Mouse (Mus musculus) CH12.LX (cell line): Measurements from ENCODE around the gene Itpr2. TPM values are rescaled to one million over a fixed set of nuclear protein-coding genes. Genes with fewer than 3 reads are reported as not detected.

Experiments
- DNase-seq: peaks from one replicate; pipeline ENCODE4 v3.0.0-alpha.2; 2013; ENCODE audit errors: extremely low read depth
- H3K27ac ChIP-seq: 2 replicates; pipeline ENCODE4 v1.5.1; 2012; ENCODE audit warnings: low read depth, mild to moderate bottlenecking, control low read depth, moderate library complexity; ENCODE audit not compliant: insufficient read depth
- H3K27me3 ChIP-seq: replicated peaks from 2 replicates; pipeline ENCODE3; 2012; ENCODE audit warnings: inconsistent platforms
- H3K36me3 ChIP-seq, 2 experiments: replicated peaks in 1 of 2; 2 replicates each; pipeline versions ENCODE3 to v1.6.1; 2012; ENCODE audit warnings: inconsistent platforms in 1 of 2, low read length in 1 of 2, mild to moderate bottlenecking in 1 of 2, mixed read lengths in 1 of 2, moderate library complexity in 1 of 2; ENCODE audit not compliant: control insufficient read depth in 1 of 2, insufficient read depth in 1 of 2
- H3K4me1 ChIP-seq, 2 experiments: 2 replicates each; pipeline ENCODE4 v1.6.1; 2012; ENCODE audit warnings: inconsistent platforms in 1 of 2, moderate library complexity in 1 of 2; ENCODE audit not compliant: insufficient read depth in 2 of 2, control insufficient read depth in 1 of 2
- H3K4me2 ChIP-seq: 2 replicates; pipeline ENCODE4 v1.6.1; 2012; ENCODE audit warnings: low read depth, mild to moderate bottlenecking, control low read depth; ENCODE audit not compliant: poor library complexity, insufficient read depth, severe bottlenecking
- H3K4me3 ChIP-seq, 3 experiments: fragments of 150-350 bp in 1 of 3; sonication (generic) in 1 of 3; replicated peaks in 1 of 3; 2 replicates each; pipeline versions ENCODE3 to v1.5.1; 2011 to 2012; ENCODE audit warnings: low read depth in 2 of 3, low read length in 2 of 3, mild to moderate bottlenecking in 2 of 3, moderate library complexity in 2 of 3, control low read depth in 1 of 3, improper control_type of control experiment in 1 of 3, inconsistent platforms in 1 of 3, mixed read lengths in 1 of 3; ENCODE audit not compliant: poor library complexity in 1 of 3
- H3K79me2 ChIP-seq: replicated peaks from 2 replicates; pipeline ENCODE4 v1.6.1; 2012; ENCODE audit warnings: mild to moderate bottlenecking, moderate library complexity; ENCODE audit not compliant: control insufficient read depth, poor library complexity, insufficient read depth, severe bottlenecking; ENCODE audit errors: extremely low read depth
- H3K9ac ChIP-seq: 2 replicates; pipeline ENCODE4 v1.6.1; 2012; ENCODE audit warnings: low read depth, mild to moderate bottlenecking, control low read depth, moderate library complexity; ENCODE audit not compliant: insufficient read depth
- H3K9me3 ChIP-seq: replicated peaks from 2 replicates; pipeline ENCODE3; 2012; ENCODE audit warnings: low read length, inconsistent platforms, mixed read lengths
- BHLHE40 ChIP-seq: IDR thresholded peaks from 2 replicates; pipeline ENCODE4 v1.6.1; 2011; ENCODE audit warnings: mild to moderate bottlenecking, low read depth, low read length, improper control_type of control experiment
- E2F4 ChIP-seq: IDR thresholded peaks from 2 replicates; pipeline ENCODE4 v1.6.1; 2011; ENCODE audit warnings: low read depth, low read length, improper control_type of control experiment; ENCODE audit not compliant: insufficient replicate concordance
- ETS1 ChIP-seq: conservative IDR thresholded peaks from 2 replicates; pipeline ENCODE4 v1.6.1; 2012; ENCODE audit warnings: low read depth, mild to moderate bottlenecking, inconsistent platforms, low read length, improper control_type of control experiment, moderate library complexity
- HCFC1 ChIP-seq: IDR thresholded peaks from 2 replicates; pipeline ENCODE4 v1.6.1; 2012; ENCODE audit warnings: low read depth, mild to moderate bottlenecking, inconsistent platforms, low read length, improper control_type of control experiment
- IRF4 ChIP-seq: IDR thresholded peaks from 2 replicates; pipeline ENCODE4 v1.6.1; 2014; ENCODE audit warnings: low read depth, mild to moderate bottlenecking, inconsistent platforms, low read length, improper control_type of control experiment
- JUND ChIP-seq: conservative IDR thresholded peaks from 2 replicates; pipeline ENCODE4 v1.6.1; 2011; ENCODE audit warnings: low read depth, low read length, improper control_type of control experiment
- MAFK ChIP-seq: IDR thresholded peaks from 2 replicates; pipeline ENCODE4 v1.6.1; 2011; ENCODE audit warnings: low read length, improper control_type of control experiment; ENCODE audit not compliant: insufficient replicate concordance
- MAX ChIP-seq: IDR thresholded peaks from 2 replicates; pipeline ENCODE4 v1.6.1; 2011; ENCODE audit warnings: low read length, improper control_type of control experiment
- MYC ChIP-seq: IDR thresholded peaks from 2 replicates; pipeline ENCODE4 v1.6.1; 2011; ENCODE audit warnings: low read depth, mild to moderate bottlenecking, improper control_type of control experiment, low read length
- RAD21 ChIP-seq: IDR thresholded peaks from 2 replicates; pipeline ENCODE4 v1.6.1; 2011; ENCODE audit warnings: low read depth, mild to moderate bottlenecking, low read length, improper control_type of control experiment, moderate library complexity
- USF1 ChIP-seq: IDR thresholded peaks from 2 replicates; pipeline ENCODE4 v1.6.1; 2014; ENCODE audit warnings: low read depth, mild to moderate bottlenecking, inconsistent platforms, low read length, improper control_type of control experiment
- USF2 ChIP-seq: conservative IDR thresholded peaks from 2 replicates; pipeline ENCODE4 v1.6.1; 2011; ENCODE audit warnings: low read depth, low read length, improper control_type of control experiment
- ZMIZ1 ChIP-seq: IDR thresholded peaks from 2 replicates; pipeline ENCODE4 v1.6.1; 2012; ENCODE audit warnings: low read depth, mild to moderate bottlenecking, inconsistent platforms, low read length, improper control_type of control experiment
- dilution Hi-C: fragments of 300-500 bp; cut with MboI; formaldehyde crosslinking; loops from 2 replicates; pipeline ENCODE4 v1.14.3; 2020; ENCODE audit warnings: low sequenced_read_pairs; ENCODE audit not compliant: extremely low pct_unique_long_range_greater_than_20kb, extremely low pct_ligation_motif_present
- in situ Hi-C: fragments of 300-500 bp; cut with MboI; formaldehyde crosslinking; loops from 3 replicates; pipeline ENCODE4 v1.14.3; 2019; ENCODE audit warnings: low sequenced_read_pairs, low pct_ligation_motif_present, low pct_unique_long_range_greater_than_20kb, mixed read lengths
- polyA plus RNA-seq: library from polyadenylated mRNA; unstranded; fragments of >175 nt; gene quantifications from 2 replicates; pipeline ENCODE4 v1.2.1, GENCODE M21; 2012; ENCODE audit warnings: low read depth; ENCODE audit not compliant: insufficient read length
- total RNA-seq, 2 experiments: library from RNA; depleted of rRNA; stranded (reverse); fragments of 300-350 nt in 1 of 2; fragments of >200 nt in 1 of 2; gene quantifications; 2 replicates each; pipeline ENCODE4 v1.2.3; 2012 to 2014

Itpr2 gene
- total and polyA plus RNA-seq, 3 experiments: 3.5 to 8.9 (median 4.4) TPM

DNA sequence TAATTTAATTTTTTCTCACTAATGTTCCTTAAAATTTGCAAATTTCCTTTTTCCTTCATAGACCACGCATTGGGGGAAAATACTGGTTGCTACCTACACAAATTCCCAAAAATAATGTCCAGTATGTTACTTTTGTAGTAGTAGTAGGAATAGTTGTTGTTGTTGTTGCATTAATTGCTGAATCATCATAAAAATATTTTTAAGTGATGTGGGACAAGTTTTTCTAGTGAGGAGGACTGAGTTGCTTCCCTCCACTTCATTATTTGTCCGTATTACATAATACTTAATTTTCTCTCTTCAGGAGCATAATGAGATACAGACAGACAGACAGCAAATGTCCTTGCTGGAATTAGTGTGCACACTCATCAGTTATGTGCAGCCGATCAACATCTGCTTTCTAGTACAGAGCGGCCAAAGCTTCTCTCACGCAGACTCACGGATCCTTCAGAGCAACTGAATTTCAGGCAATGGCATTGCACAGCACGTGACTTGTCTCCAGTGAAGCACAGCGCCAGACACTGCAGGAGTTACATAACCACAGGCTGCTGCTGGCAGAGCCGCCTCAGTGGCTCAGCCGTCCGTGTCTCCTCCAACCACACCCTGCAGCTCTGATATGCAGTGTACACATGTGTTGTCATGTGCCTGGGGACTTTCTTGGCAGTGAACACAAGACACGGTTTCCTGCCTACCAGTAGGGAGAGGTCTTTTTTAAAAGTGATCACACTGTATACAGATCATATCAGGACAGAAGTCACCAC is 231.1 kb downstream of the Itpr2 start:
- dilution Hi-C loops (no loop called here), in situ Hi-C loops (loop anchor here (10.0 kb wide), 1 partner anchor 106 kb away; no protein-coding TSS in a partner anchor)
- Histone ChIP-seq H3K4me1 (peaks cover 3 to 15% of the 10 kb centered on the region in 2 experiments; a peak in 3 of 4 replicates), H3K79me2 (no peaks in the 10 kb centered on the region), H3K36me3 (no peaks in the 10 kb centered on the region), H3K27ac (no peak overlapping the region), H3K4me2 (no peak overlapping the region), H3K9ac (no peak overlapping the region), H3K9me3 (peaks cover 4% of the 10 kb centered on the region), H3K27me3 (no peaks in the 10 kb centered on the region), H3K4me3 (no peak overlapping the region)
- TF ChIP-seq ETS1 (peak; percentile 76), USF2 (peak; percentile 59), MYC (peak; percentile 78), MAX (peak; percentile 72), E2F4 (no peak), USF1 (peak; percentile 67), MAFK (peak; percentile 94), IRF4 (no peak), BHLHE40 (peak; percentile 91)
- peak; percentile 89 for DNase-seq

DNA sequence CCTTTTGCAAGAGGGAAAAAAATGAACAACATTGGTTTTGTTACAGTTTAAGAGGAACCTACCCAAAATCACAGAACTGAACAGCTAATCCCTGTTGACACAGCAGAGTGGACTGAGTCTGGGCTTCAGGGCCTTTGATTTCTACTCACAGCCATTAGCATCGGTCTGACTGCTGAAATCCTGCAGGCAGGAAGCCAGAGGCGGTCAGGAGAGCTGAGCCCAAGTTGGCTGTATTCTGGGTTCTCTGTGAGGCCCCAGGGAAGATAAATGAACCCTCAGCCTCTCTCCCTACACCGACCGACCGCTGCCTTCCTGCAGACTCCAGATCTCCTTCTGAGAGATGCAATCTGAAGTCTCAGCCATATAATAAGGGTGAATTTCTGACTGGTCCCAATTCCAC is 231.9 kb downstream of the Itpr2 start:
- Histone ChIP-seq H3K4me3 (no peak overlapping the region), H3K9me3 (peaks cover 4% of the 10 kb centered on the region), H3K4me1 (peaks cover 3 to 15% of the 10 kb centered on the region in 2 experiments; a peak in 3 of 4 replicates), H3K36me3 (no peaks in the 10 kb centered on the region), H3K79me2 (no peaks in the 10 kb centered on the region), H3K4me2 (no peak overlapping the region), H3K9ac (no peak overlapping the region), H3K27me3 (no peaks in the 10 kb centered on the region), H3K27ac (no peak overlapping the region)
- TF ChIP-seq IRF4 (no peak), JUND (no peak), BHLHE40 (no peak), MAFK (no peak), HCFC1 (no peak), USF1 (no peak), ZMIZ1 (no peak), RAD21 (no peak)
- in situ Hi-C loops: loop anchor here (10.0 kb wide), 1 partner anchor 105 kb away; no protein-coding TSS in a partner anchor
- no peak for DNase-seq
- dilution Hi-C loops: no loop called here
